Mouse (Mus musculus): ENCODE results near the gene Kif21a.

- no peak for TF ChIP-seq CTCF (IDR thresholded peaks at IDR 0.05; ENCODE audit: insufficient read depth, low read length)
- no peak for TF ChIP-seq POLR2A (IDR thresholded peaks at IDR 0.05; ENCODE audit: borderline replicate concordance, extremely low read depth, low read depth, low read length)
These were observed 20.8 kb downstream of the Kif21a start for GRCm38 (mm10) chr15:91028962-91029361.
